Mouse (Mus musculus): ENCODE measurements around the gene Syne1.

GRCm38 (mm10) chr10:5591061-5591460 lies 39.8 kb upstream of the Syne1 start:
- TF ChIP-seq CTCF (IDR thresholded peaks at IDR 0.05; ENCODE audit: low read depth): no peak
- no peak for TF ChIP-seq EP300 (IDR thresholded peaks at IDR 0.05; ENCODE audit: low read depth)

All from heart, postnatal 0 days (tissue).